Mouse (Mus musculus) myocyte (in vitro differentiated cells): ENCODE measurements around the gene Ccndbp1. TPM values are rescaled to one million over a fixed set of nuclear protein-coding genes. Genes with fewer than 3 reads are reported as not detected.
"Not testable (repeated sequence)": the region's sequence is repeated elsewhere in the genome, so short reads cannot be mapped to it uniquely, and the experiment has no call there.

ENCODE experiments used
- H3K27me3 ChIP-seq: one replicate; pipeline ENCODE4 v1.6.1; 2011; ENCODE audit not compliant: control insufficient read depth, insufficient read depth, insufficient read length
- H3K36me3 ChIP-seq: one replicate; pipeline ENCODE4 v1.6.1; 2011; ENCODE audit not compliant: control insufficient read depth, insufficient read depth
- H3K4me2 ChIP-seq: one replicate; pipeline ENCODE4 v1.6.1; 2011; ENCODE audit warnings: low read depth, control low read depth
- H3K4me3 ChIP-seq: one replicate; pipeline ENCODE4 v1.5.1; 2011; ENCODE audit warnings: mild to moderate bottlenecking, control low read depth, moderate library complexity
- H3K79me2 ChIP-seq: one replicate; pipeline ENCODE4 v1.6.1; 2011; ENCODE audit not compliant: control insufficient read depth, insufficient read depth
- H3ac ChIP-seq: one replicate; pipeline ENCODE4 v1.6.1; 2011; ENCODE audit not compliant: control insufficient read depth, insufficient read length
- CEBPB ChIP-seq: IDR thresholded peaks from 2 replicates; pipeline ENCODE4 v1.6.1; 2011; ENCODE audit warnings: mild to moderate bottlenecking, moderate library complexity; ENCODE audit not compliant: poor library complexity, insufficient read depth, severe bottlenecking
- E2F4 ChIP-seq: IDR thresholded peaks from one replicate; pipeline ENCODE4 v1.6.1; 2011; ENCODE audit warnings: mild to moderate bottlenecking, control low read depth, moderate library complexity; ENCODE audit not compliant: insufficient read depth
- MAX ChIP-seq: IDR thresholded peaks from one replicate; pipeline ENCODE4 v1.6.1; 2011; ENCODE audit warnings: low read depth, mild to moderate bottlenecking, control low read depth
- MYOD1 ChIP-seq, 3 experiments: IDR thresholded peaks; one replicate each; pipeline ENCODE4 v1.6.1; 2011; ENCODE audit warnings: control low read depth in 2 of 3, low read depth in 2 of 3, mild to moderate bottlenecking in 2 of 3, moderate library complexity in 1 of 3; ENCODE audit not compliant: insufficient read length in 2 of 3, control insufficient read depth in 1 of 3
- MYOG ChIP-seq, 3 experiments: IDR thresholded peaks; one replicate each; pipeline ENCODE4 v1.6.1; 2011; ENCODE audit warnings: control low read depth in 2 of 3, low read depth in 2 of 3, mild to moderate bottlenecking in 2 of 3; ENCODE audit not compliant: insufficient read length in 2 of 3, control insufficient read depth in 1 of 3, insufficient read depth in 1 of 3
- POLR2A ChIP-seq: IDR thresholded peaks from one replicate; pipeline ENCODE4 v1.6.1; 2011; ENCODE audit warnings: low read depth, mild to moderate bottlenecking, control low read depth, moderate library complexity; ENCODE audit not compliant: insufficient read length
- POLR2AphosphoS2 ChIP-seq: IDR thresholded peaks from one replicate; pipeline ENCODE4 v1.6.1; 2011; ENCODE audit warnings: low read depth, control low read depth; ENCODE audit not compliant: insufficient read length
- REST ChIP-seq: IDR thresholded peaks from one replicate; pipeline ENCODE4 v1.6.1; 2011; ENCODE audit warnings: mild to moderate bottlenecking, control low read depth, moderate library complexity; ENCODE audit not compliant: insufficient read depth, insufficient read length
- SRF ChIP-seq: IDR thresholded peaks from one replicate; pipeline ENCODE4 v1.6.1; 2011; ENCODE audit warnings: low read depth; ENCODE audit not compliant: control insufficient read depth, insufficient read length
- TCF12 ChIP-seq: IDR thresholded peaks from one replicate; pipeline ENCODE4 v1.6.1; 2011; ENCODE audit warnings: mild to moderate bottlenecking, control low read depth; ENCODE audit not compliant: poor library complexity, insufficient read depth, severe bottlenecking
- TCF3 ChIP-seq: IDR thresholded peaks from one replicate; pipeline ENCODE4 v1.6.1; 2011; ENCODE audit warnings: low read depth, control low read depth; ENCODE audit not compliant: insufficient read length
- USF1 ChIP-seq: IDR thresholded peaks from one replicate; pipeline ENCODE4 v1.6.1; 2011; ENCODE audit warnings: low read depth, mild to moderate bottlenecking, control low read depth, moderate library complexity
- polyA plus RNA-seq: library from polyadenylated mRNA; unstranded; fragments of >200 nt; fragmentation: generic; extraction: Trizol; gene quantifications from one replicate; pipeline ENCODE4 v1.2.1, GENCODE M21; 2012; ENCODE audit warnings: missing spikeins

Ccndbp1 gene
- polyA plus RNA-seq, 1 experiment, result 48.4 TPM

DNA sequence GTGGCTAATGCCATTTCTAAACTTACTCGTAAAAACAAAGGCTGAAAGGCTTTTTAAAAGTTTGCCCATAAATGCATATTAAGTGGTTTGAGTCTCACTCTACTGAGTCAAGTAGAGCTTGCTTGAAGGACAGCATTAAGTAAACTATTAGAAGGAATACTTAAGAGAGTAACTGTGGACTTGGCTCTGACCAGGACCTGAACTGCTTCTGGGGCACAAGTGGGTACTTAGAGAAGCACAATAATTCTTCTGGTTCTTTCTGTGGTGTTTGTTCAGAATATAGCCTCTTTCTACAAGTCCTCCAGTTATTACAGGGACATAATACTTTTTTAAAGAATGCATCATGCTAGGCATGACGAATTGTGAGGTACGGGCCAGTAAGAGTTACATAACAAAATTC is 42.7 kb upstream of the Ccndbp1 start:
- no peak overlapping the region for H3K4me2 ChIP-seq
- H3K36me3 ChIP-seq, result peaks cover 6% of the 10 kb centered on the region
- TF ChIP-seq MYOG (IDR thresholded peaks at IDR 0.05; ENCODE audit: control insufficient read depth in 1 of 3, insufficient read depth in 1 of 3, insufficient read length in 2 of 3, low read depth in 2 of 3), result no peak
- no peak for TF ChIP-seq MAX
- TF ChIP-seq USF1, result no peak
- TF ChIP-seq POLR2A, result no peak
- no peak for TF ChIP-seq REST
- no peak for TF ChIP-seq POLR2AphosphoS2
- TF ChIP-seq TCF3, result no peak
- TF ChIP-seq CEBPB, result no peak
- no peak for TF ChIP-seq TCF12
- TF ChIP-seq E2F4, result no peak
- TF ChIP-seq MYOD1 (IDR thresholded peaks at IDR 0.05; ENCODE audit: control insufficient read depth in 1 of 3, insufficient read length in 2 of 3, low read depth in 2 of 3), result no peak
- TF ChIP-seq SRF, result no peak
- H3ac ChIP-seq, result no peak overlapping the region
- H3K4me3 ChIP-seq, result no peak overlapping the region
- H3K27me3 ChIP-seq, result no peaks in the 10 kb centered on the region
- H3K79me2 ChIP-seq, result peaks cover 70% of the 10 kb centered on the region

- no peak for TF ChIP-seq TCF3
- TF ChIP-seq CEBPB, result no peak
- TF ChIP-seq MYOD1 (IDR thresholded peaks at IDR 0.05; ENCODE audit: control insufficient read depth in 1 of 3, insufficient read length in 2 of 3, low read depth in 2 of 3), result no peak
- TF ChIP-seq POLR2A, result no peak
- TF ChIP-seq E2F4, result no peak
- TF ChIP-seq SRF, result no peak
- TF ChIP-seq MYOG (IDR thresholded peaks at IDR 0.05; ENCODE audit: control insufficient read depth in 1 of 3, insufficient read depth in 1 of 3, insufficient read length in 2 of 3, low read depth in 2 of 3), result no peak
- TF ChIP-seq REST, result no peak
- no peak for TF ChIP-seq MAX
- TF ChIP-seq POLR2AphosphoS2, result no peak
- no peak for TF ChIP-seq TCF12
- H3K4me3 ChIP-seq, result peak overlapping the region; percentile 99
- peak overlapping the region; percentile 35 for H3ac ChIP-seq
- peaks cover 51% of the 10 kb centered on the region for H3K79me2 ChIP-seq
- peak overlapping the region; percentile 89 for H3K4me2 ChIP-seq
- H3K27me3 ChIP-seq, result no peaks in the 10 kb centered on the region
- H3K36me3 ChIP-seq, result no peaks in the 10 kb centered on the region
Measured at GRCm38 (mm10) chr2:120970045-120970539, 38.1 kb upstream of the Ccndbp1 start.

DNA sequence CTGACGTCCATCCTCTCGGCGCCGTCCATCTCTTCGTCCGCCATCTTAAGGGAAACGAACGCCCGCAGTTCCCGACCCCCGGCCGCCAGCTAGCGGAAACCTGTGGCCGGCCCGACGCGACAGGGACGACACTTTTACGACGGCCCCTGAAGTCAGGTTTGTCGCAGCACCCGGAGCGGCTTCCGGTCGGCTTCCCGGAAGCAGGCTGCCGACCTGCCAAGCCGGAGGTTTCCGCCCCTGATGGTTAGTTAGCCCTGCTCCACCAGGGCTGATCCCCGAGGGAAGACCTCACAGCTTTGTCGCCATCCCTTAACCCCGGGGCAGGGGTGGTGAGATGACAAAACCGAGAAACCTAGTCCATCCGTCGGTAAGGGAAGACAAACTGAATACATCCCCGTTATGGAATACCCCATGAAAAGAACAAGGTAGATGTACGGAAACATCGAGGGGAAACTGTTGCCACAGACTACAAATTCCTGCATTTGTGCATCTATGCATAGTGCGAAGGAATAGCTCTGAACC is 37.6 kb upstream of the Ccndbp1 start, which contains the start of gene Ubr1:
Gene Ubr1 (minus strand): TSS at position 157 of the 522 bp plus-strand sequence.
- Histone ChIP-seq H3ac (peak within 1 kb of the TSS; percentile 35), H3K27me3 (no peaks in the 10 kb centered on the region), H3K4me2 (peak within 1 kb of the TSS; percentile 96), H3K79me2 (peaks cover 47% of the 10 kb centered on the region), H3K36me3 (no peaks in the 10 kb centered on the region), H3K4me3 (peak within 1 kb of the TSS; percentile 99)
- TF ChIP-seq POLR2A (peak; percentile 87), POLR2AphosphoS2 (peak; percentile 85), MYOG (IDR thresholded peaks at IDR 0.05; ENCODE audit: control insufficient read depth in 1 of 3, insufficient read depth in 1 of 3, insufficient read length in 2 of 3, low read depth in 2 of 3) (no peak)

GRCm38 (mm10) chr2:120971766-120972165 is 36.4 kb upstream of the Ccndbp1 start:
- no peaks in the 10 kb centered on the region for H3K36me3 ChIP-seq

DNA sequence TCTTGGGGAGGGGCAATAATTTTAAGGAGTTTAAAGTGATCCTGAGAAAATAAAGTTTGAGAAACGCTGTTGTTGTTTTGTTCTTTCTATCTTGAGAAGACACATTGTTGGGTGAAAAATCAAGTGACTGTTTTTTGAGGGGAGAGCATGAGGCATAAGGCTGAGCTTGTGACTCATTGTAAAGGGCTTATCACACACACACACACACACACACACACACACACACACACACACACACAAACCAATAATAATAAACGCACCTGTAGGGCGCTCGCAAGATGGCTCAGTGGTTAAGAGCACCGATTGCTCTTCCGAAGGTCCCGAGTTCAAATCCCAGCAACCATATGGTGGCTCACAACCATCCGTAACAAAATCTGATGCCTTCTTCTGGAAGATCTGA is 35.9 kb upstream of the Ccndbp1 start:
- not testable (repeated sequence) for H3K4me2 ChIP-seq, H3K36me3 ChIP-seq, H3ac ChIP-seq, H3K4me3 ChIP-seq, H3K27me3 ChIP-seq
- H3K79me2 ChIP-seq, result peaks cover 31% of the 10 kb centered on the region

More at GRCm38 (mm10) chr2:120971766-120972165, 36.4 kb upstream of the Ccndbp1 start:
- H3ac ChIP-seq, result no peak overlapping the region
- H3K4me2 ChIP-seq, result peak overlapping the region; percentile 96
- no peaks in the 10 kb centered on the region for H3K27me3 ChIP-seq
- peaks cover 35% of the 10 kb centered on the region for H3K79me2 ChIP-seq
- TF ChIP-seq POLR2AphosphoS2 (no peak), REST (no peak), TCF12 (no peak), MAX (no peak), SRF (no peak), E2F4 (no peak), USF1 (no peak), MYOG (IDR thresholded peaks at IDR 0.05; ENCODE audit: control insufficient read depth in 1 of 3, insufficient read depth in 1 of 3, insufficient read length in 2 of 3, low read depth in 2 of 3) (no peak), POLR2A (no peak), CEBPB (no peak), MYOD1 (IDR thresholded peaks at IDR 0.05; ENCODE audit: control insufficient read depth in 1 of 3, insufficient read length in 2 of 3, low read depth in 2 of 3) (no peak), TCF3 (no peak)
- peak overlapping the region; percentile 99 for H3K4me3 ChIP-seq
